Mouse (Mus musculus): ENCODE measurements around the gene Klc1. TPM values are rescaled to one million over a fixed set of nuclear protein-coding genes. Genes with fewer than 3 reads are reported as not detected.

Klc1 gene
- polyA plus RNA-seq (2017; shearing (Covaris generic)), result 34.1 TPM

GRCm38 (mm10) chr12:111758381-111759175 is at the start of gene Klc1:
Gene Klc1 (plus strand): TSS chr12:111758849.

GRCm38 (mm10) chr12:111713004-111713651 is 45.5 kb upstream of the Klc1 start, which contains the start of the genes Bag5 and Apopt1:
Gene Bag5 (minus strand): TSS chr12:111713257.
Gene Apopt1 (plus strand): TSS chr12:111713261.

GRCm38 (mm10) chr12:111813766-111814617 is 55.3 kb downstream of the Klc1 start, which contains the start of the genes Xrcc3 and Zfyve21:
Gene Xrcc3 (minus strand): TSS chr12:111813873.
Gene Zfyve21 (plus strand): TSS chr12:111814170.

Other genes starting within 250 kb of the Klc1 start
- 1,140 TPM for gene Eif5, start 220.8 kb upstream of the Klc1 start, polyA plus RNA-seq (2017; shearing (Covaris generic))
- gene Mark3, start 184.3 kb upstream of the Klc1 start, polyA plus RNA-seq (2017; shearing (Covaris generic)), result 77.7 TPM
- 52.4 TPM for gene Ckb, start 86.5 kb upstream of the Klc1 start, polyA plus RNA-seq (2017; shearing (Covaris generic))
- 13.6 TPM for gene Trmt61a, start 80.7 kb upstream of the Klc1 start, polyA plus RNA-seq (2017; shearing (Covaris generic))
- gene Bag5, start 45.6 kb upstream of the Klc1 start, polyA plus RNA-seq (2017; shearing (Covaris generic)), result 51.1 TPM
- gene Apopt1, start 45.6 kb upstream of the Klc1 start, polyA plus RNA-seq (2017; shearing (Covaris generic)), result 39.0 TPM
- 1.7 TPM for gene Xrcc3, start 55.0 kb downstream of the Klc1 start, polyA plus RNA-seq (2017; shearing (Covaris generic))
- gene Zfyve21, start 55.3 kb downstream of the Klc1 start, polyA plus RNA-seq (2017; shearing (Covaris generic)), result 3.3 TPM
- gene Ppp1r13b, start 149.3 kb downstream of the Klc1 start, polyA plus RNA-seq (2017; shearing (Covaris generic)), result 51.3 TPM
- 146 TPM for gene Atp5mpl, start 208.1 kb downstream of the Klc1 start, polyA plus RNA-seq (2017; shearing (Covaris generic))
- gene Tdrd9, start 212.7 kb downstream of the Klc1 start, polyA plus RNA-seq (2017; shearing (Covaris generic)), result 0.10 TPM
- not detected for gene Rd3l, start 222.5 kb downstream of the Klc1 start, polyA plus RNA-seq (2017; shearing (Covaris generic))

Data from effector memory CD4-positive, alpha-beta T cell, adult 7 months (primary cell).